Mouse (Mus musculus): Measurements from ENCODE around the gene Lin54. TPM values are rescaled to one million over a fixed set of nuclear protein-coding genes. Genes with fewer than 3 reads are reported as not detected.

The Lin54 gene
- polyA plus RNA-seq (2012; ENCODE audit: insufficient read depth, insufficient read length, low replicate concordance, missing spikeins) = not detected in 2 replicates

- 0 out of 2 replicates have a peak, but pooled peaks cover 2% of the 10 kb centered on the region for H3K4me1 ChIP-seq (ENCODE audit: control insufficient read depth, insufficient read depth, low read length)
- TF ChIP-seq CTCF (IDR thresholded peaks at IDR 0.05; ENCODE audit: insufficient read depth, low read depth, low read length) (no peak), POLR2A (IDR thresholded peaks at IDR 0.05; ENCODE audit: insufficient read depth, low read depth, low read length) (peak; percentile 47; the same call in 1 of the 2 replicates)
- no peak within 1 kb of the TSS for H3K27ac ChIP-seq (ENCODE audit: insufficient read depth, low read depth, low read length)
- 1% methylated on average over 60 of the region's 60 CpGs for WGBS
- peak within 1 kb of the TSS; percentile 75 for H3K4me3 ChIP-seq (ENCODE audit: insufficient read depth, low read depth, low read length)
Observed at GRCm38 (mm10) chr5:100500458-100500961, at the start of gene Lin54. Gene Lin54, minus strand, starts transcription at chr5:100500639.

DNA sequence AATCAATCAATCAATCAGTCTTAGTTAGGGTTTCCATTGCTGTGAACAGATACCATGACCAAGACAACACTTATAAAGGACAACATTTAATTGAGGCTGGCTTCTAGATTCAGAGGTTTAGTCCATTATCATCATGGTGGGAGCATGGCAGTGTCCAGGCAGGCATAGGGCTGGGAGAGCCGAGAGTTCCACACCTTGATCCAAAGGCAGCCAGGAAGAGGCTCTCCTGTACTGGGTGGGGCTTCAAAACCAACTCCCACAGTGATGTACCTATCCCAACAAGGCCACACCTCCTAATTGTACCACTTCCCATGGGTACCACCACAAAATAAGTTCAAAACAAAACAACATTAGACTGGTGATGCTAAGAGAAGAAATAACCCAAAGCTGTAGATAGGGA, 49.7 kb upstream of the Lin54 start:
- Histone ChIP-seq H3K27ac (ENCODE audit: insufficient read depth, low read depth, low read length) (no peak overlapping the region), H3K4me3 (ENCODE audit: insufficient read depth, low read depth, low read length) (no peak overlapping the region), H3K4me1 (ENCODE audit: control insufficient read depth, insufficient read depth, low read length) (no peaks in the 10 kb centered on the region)
- WGBS = 100% methylated on average over 1 of the region's 1 CpGs
- no peak for TF ChIP-seq POLR2A (IDR thresholded peaks at IDR 0.05; ENCODE audit: insufficient read depth, low read depth, low read length)
- TF ChIP-seq CTCF (IDR thresholded peaks at IDR 0.05; ENCODE audit: insufficient read depth, low read depth, low read length) = no peak

DNA sequence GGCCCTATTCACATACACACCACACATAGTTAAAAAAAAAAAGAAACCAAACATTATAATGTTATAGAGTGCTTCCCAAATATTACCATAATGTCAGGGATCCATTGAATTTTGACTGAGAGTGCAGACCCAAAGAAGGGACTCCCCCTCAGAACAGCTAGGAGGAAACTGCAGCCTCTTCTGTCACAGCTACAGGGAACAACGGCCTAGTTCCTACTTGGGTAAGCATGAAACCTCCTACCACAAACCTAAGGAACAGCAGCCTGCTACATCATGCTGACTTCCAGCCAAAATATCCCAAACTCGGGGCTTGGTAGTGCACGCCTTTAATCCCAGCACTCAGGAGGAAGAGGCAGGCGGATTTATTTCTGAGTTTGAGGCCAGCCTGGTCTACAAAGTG, 48.9 kb upstream of the Lin54 start:
- Histone ChIP-seq H3K4me1 (ENCODE audit: control insufficient read depth, insufficient read depth, low read length) (no peaks in the 10 kb centered on the region), H3K27ac (ENCODE audit: insufficient read depth, low read depth, low read length) (no peak overlapping the region)

DNA sequence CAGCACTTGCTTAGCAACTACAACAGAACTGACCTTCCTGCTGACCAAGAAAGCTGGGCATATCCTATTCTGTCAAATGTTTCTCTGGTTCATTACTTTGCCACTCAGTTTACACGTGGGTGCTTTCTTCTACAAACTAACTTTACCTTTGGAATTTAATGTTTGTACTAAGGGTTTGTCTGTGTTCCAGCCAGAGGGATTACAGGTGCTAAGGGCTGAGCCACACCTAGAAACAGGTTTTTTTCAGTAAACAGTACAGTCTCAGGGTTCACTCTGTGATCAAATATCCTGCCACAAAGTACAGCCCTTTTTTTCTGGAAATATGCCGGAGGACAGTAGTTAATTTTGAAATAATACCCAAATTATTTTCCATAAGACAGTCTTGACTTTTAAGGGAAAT, 47.8 kb upstream of the Lin54 start:
- Histone ChIP-seq H3K27ac (ENCODE audit: insufficient read depth, low read depth, low read length) (no peak overlapping the region), H3K4me1 (ENCODE audit: control insufficient read depth, insufficient read depth, low read length) (no peaks in the 10 kb centered on the region), H3K4me3 (ENCODE audit: insufficient read depth, low read depth, low read length) (no peak overlapping the region)
- 89% methylated on average over 2 of the region's 2 CpGs for WGBS
- TF ChIP-seq POLR2A (IDR thresholded peaks at IDR 0.05; ENCODE audit: insufficient read depth, low read depth, low read length) = no peak
- TF ChIP-seq CTCF (IDR thresholded peaks at IDR 0.05; ENCODE audit: insufficient read depth, low read depth, low read length) = no peak

More for the DNA sequence above, 48.9 kb upstream of the Lin54 start:
- TF ChIP-seq POLR2A (IDR thresholded peaks at IDR 0.05; ENCODE audit: insufficient read depth, low read depth, low read length) (no peak), CTCF (IDR thresholded peaks at IDR 0.05; ENCODE audit: insufficient read depth, low read depth, low read length) (no peak)
- WGBS = 91% methylated on average over 4 of the region's 4 CpGs
- no peak overlapping the region for H3K4me3 ChIP-seq (ENCODE audit: insufficient read depth, low read depth, low read length)

GRCm38 (mm10) chr5:100546294-100547080, 46.0 kb upstream of the Lin54 start:
- H3K27ac ChIP-seq (ENCODE audit: insufficient read depth, low read depth, low read length) = no peak overlapping the region
- H3K4me1 ChIP-seq (ENCODE audit: control insufficient read depth, insufficient read depth, low read length) = no peaks in the 10 kb centered on the region
- no peak for TF ChIP-seq CTCF (IDR thresholded peaks at IDR 0.05; ENCODE audit: insufficient read depth, low read depth, low read length)
- no peak for TF ChIP-seq POLR2A (IDR thresholded peaks at IDR 0.05; ENCODE audit: insufficient read depth, low read depth, low read length)
- H3K4me3 ChIP-seq (ENCODE audit: insufficient read depth, low read depth, low read length) = no peak overlapping the region
- WGBS = 89% methylated on average over 6 of the region's 6 CpGs

GRCm38 (mm10) chr5:100536638-100537037, 36.2 kb upstream of the Lin54 start:
- WGBS = 78% methylated on average over 3 of the region's 3 CpGs
- H3K27ac ChIP-seq (ENCODE audit: insufficient read depth, low read depth, low read length) = no peak overlapping the region
- no peak for TF ChIP-seq POLR2A (IDR thresholded peaks at IDR 0.05; ENCODE audit: insufficient read depth, low read depth, low read length)
- TF ChIP-seq CTCF (IDR thresholded peaks at IDR 0.05; ENCODE audit: insufficient read depth, low read depth, low read length) = no peak
- H3K4me3 ChIP-seq (ENCODE audit: insufficient read depth, low read depth, low read length) = no peak overlapping the region
- peaks cover 5% of the 10 kb centered on the region; the same call in 1 of the 2 replicates for H3K4me1 ChIP-seq (ENCODE audit: control insufficient read depth, insufficient read depth, low read length)

DNA sequence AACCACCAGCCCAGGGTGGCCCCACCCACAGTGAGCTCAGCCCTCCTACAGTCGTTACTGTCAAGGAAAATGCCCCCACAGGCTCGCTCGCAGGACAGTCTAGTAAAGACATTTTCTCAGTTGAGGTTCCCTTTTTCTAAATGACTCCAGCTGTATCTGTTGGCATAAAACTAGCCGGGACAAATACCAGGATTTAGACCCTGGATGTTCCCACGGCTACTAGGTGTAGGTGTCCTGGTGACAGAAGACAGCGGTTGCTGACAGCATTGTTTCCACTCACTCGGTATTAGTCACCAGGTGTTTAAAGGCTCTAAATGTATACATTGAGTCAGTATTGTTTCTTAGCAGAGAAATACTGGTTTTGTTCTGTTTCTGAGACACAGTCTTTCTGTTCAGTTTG, 35.4 kb upstream of the Lin54 start:
- WGBS = 49% methylated on average over 7 of the region's 7 CpGs
- Histone ChIP-seq H3K27ac (ENCODE audit: insufficient read depth, low read depth, low read length) (no peak overlapping the region), H3K4me3 (ENCODE audit: insufficient read depth, low read depth, low read length) (no peak overlapping the region), H3K4me1 (ENCODE audit: control insufficient read depth, insufficient read depth, low read length) (peaks cover 5% of the 10 kb centered on the region; the same call in 1 of the 2 replicates)
- TF ChIP-seq POLR2A (IDR thresholded peaks at IDR 0.05; ENCODE audit: insufficient read depth, low read depth, low read length) = no peak
- TF ChIP-seq CTCF (IDR thresholded peaks at IDR 0.05; ENCODE audit: insufficient read depth, low read depth, low read length) = no peak

DNA sequence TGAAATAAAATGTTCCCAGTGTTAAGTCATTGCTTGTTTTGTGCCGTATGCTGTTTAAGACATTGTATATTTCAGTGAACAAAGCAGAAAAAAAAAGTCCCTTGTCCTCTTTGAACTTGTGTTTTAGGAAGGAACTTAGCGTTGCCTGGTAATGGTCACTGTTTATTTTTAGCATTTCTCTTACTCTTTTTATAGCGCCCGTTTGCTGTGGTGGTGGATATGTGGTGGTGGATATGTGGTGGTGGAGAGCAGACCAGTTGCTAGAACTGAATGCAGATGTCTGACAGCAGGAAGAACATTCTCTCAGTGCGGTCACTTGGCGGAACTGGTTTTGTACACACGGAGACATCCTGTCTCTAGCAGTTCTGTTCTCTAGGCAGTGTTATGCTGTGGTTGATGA, 25.7 kb upstream of the Lin54 start:
- Histone ChIP-seq H3K27ac (ENCODE audit: insufficient read depth, low read depth, low read length) (no peak overlapping the region), H3K4me3 (ENCODE audit: insufficient read depth, low read depth, low read length) (no peak overlapping the region), H3K4me1 (ENCODE audit: control insufficient read depth, insufficient read depth, low read length) (peaks cover 2% of the 10 kb centered on the region; the same call in 1 of the 2 replicates)
- 66% methylated on average over 7 of the region's 7 CpGs for WGBS
- TF ChIP-seq POLR2A (IDR thresholded peaks at IDR 0.05; ENCODE audit: insufficient read depth, low read depth, low read length) = no peak
- TF ChIP-seq CTCF (IDR thresholded peaks at IDR 0.05; ENCODE audit: insufficient read depth, low read depth, low read length) = no peak

GRCm38 (mm10) chr5:100525620-100526019, 25.2 kb upstream of the Lin54 start:
- H3K27ac ChIP-seq (ENCODE audit: insufficient read depth, low read depth, low read length) = no peak overlapping the region
- H3K4me3 ChIP-seq (ENCODE audit: insufficient read depth, low read depth, low read length) = no peak overlapping the region
- H3K4me1 ChIP-seq (ENCODE audit: control insufficient read depth, insufficient read depth, low read length) = peaks cover 2% of the 10 kb centered on the region; the same call in 1 of the 2 replicates
- TF ChIP-seq POLR2A (IDR thresholded peaks at IDR 0.05; ENCODE audit: insufficient read depth, low read depth, low read length) (no peak), CTCF (IDR thresholded peaks at IDR 0.05; ENCODE audit: insufficient read depth, low read depth, low read length) (no peak)
- 80% methylated on average over 3 of the region's 3 CpGs for WGBS
